Mouse (Mus musculus): Measurements from ENCODE around the gene Gm10188. TPM values are rescaled to one million over a fixed set of nuclear protein-coding genes. Genes with fewer than 3 reads are reported as not detected.

Gm10188 gene
- not detected in 2 replicates for polyA plus RNA-seq (2015; fragmentation: Nextera tagmentation; extraction: Ambion mirVana)

- ATAC-seq (ENCODE audit: low read depth), result no peak
- 0 out of 2 replicates have a peak, but pooled peaks cover 3% of the 10 kb centered on the region for H3K36me3 ChIP-seq
- peaks cover 8% of the 10 kb centered on the region for H3K4me1 ChIP-seq (replicated peaks)
- no peaks in the 10 kb centered on the region; the same call in 1 of the 2 replicates for H3K27me3 ChIP-seq
- no peak within 1 kb of the TSS for H3K4me3 ChIP-seq
- no peak within 1 kb of the TSS for H3K4me2 ChIP-seq
- H3K9ac ChIP-seq, result no peak within 1 kb of the TSS
- H3K9me3 ChIP-seq, result no peaks in the 10 kb centered on the region
- no peak within 1 kb of the TSS for H3K27ac ChIP-seq (replicated peaks)
- 84% methylated on average over 3 of the region's 3 CpGs for WGBS
Observed at GRCm38 (mm10) chr1:132229667-132230066, at the start of gene Gm10188. Gene Gm10188, minus strand, starts transcription at chr1:132229767.

- no peak overlapping the region for H3K4me3 ChIP-seq
- no peaks in the 10 kb centered on the region for H3K9me3 ChIP-seq
- H3K4me1 ChIP-seq (replicated peaks), result peaks cover 12% of the 10 kb centered on the region
- no peak for ATAC-seq (ENCODE audit: low read depth)
- no peak overlapping the region for H3K27ac ChIP-seq (replicated peaks)
- H3K4me2 ChIP-seq, result no peak overlapping the region
- 68% methylated on average over 6 of the region's 6 CpGs for WGBS
- no peaks in the 10 kb centered on the region for H3K36me3 ChIP-seq
- H3K9ac ChIP-seq, result no peak overlapping the region
- no peaks in the 10 kb centered on the region for H3K27me3 ChIP-seq
Observed at GRCm38 (mm10) chr1:132277124-132277523, 47.6 kb upstream of the Gm10188 start.

GRCm38 (mm10) chr1:132276694-132277093 is 47.1 kb upstream of the Gm10188 start:
- Histone ChIP-seq H3K4me1 (replicated peaks) (peaks cover 7% of the 10 kb centered on the region), H3K9ac (no peak overlapping the region), H3K4me2 (no peak overlapping the region)

GRCm38 (mm10) chr1:132271237-132271636 is 41.7 kb upstream of the Gm10188 start:
- Histone ChIP-seq H3K27ac (replicated peaks) (no peak overlapping the region), H3K9ac (no peak overlapping the region), H3K4me2 (no peak overlapping the region), H3K4me1 (replicated peaks) (peaks cover 8% of the 10 kb centered on the region), H3K4me3 (no peak overlapping the region), H3K27me3 (no peaks in the 10 kb centered on the region), H3K36me3 (no peaks in the 10 kb centered on the region), H3K9me3 (no peaks in the 10 kb centered on the region)
- ATAC-seq (ENCODE audit: low read depth), result no peak
- WGBS, result 59% methylated on average over 3 of the region's 3 CpGs

More at GRCm38 (mm10) chr1:132276694-132277093, 47.1 kb upstream of the Gm10188 start:
- H3K9me3 ChIP-seq, result no peaks in the 10 kb centered on the region
- H3K4me3 ChIP-seq, result no peak overlapping the region
- no peaks in the 10 kb centered on the region for H3K36me3 ChIP-seq
- 78% methylated on average over 3 of the region's 3 CpGs for WGBS
- no peak overlapping the region for H3K27ac ChIP-seq (replicated peaks)
- H3K27me3 ChIP-seq, result no peaks in the 10 kb centered on the region
- no peak for ATAC-seq (ENCODE audit: low read depth)

- no peak for ATAC-seq (ENCODE audit: low read depth)
- Histone ChIP-seq H3K27ac (replicated peaks) (no peak overlapping the region), H3K36me3 (no peaks in the 10 kb centered on the region), H3K4me3 (no peak overlapping the region), H3K27me3 (no peaks in the 10 kb centered on the region), H3K9me3 (no peaks in the 10 kb centered on the region), H3K9ac (no peak overlapping the region), H3K4me1 (replicated peaks) (peaks cover 13% of the 10 kb centered on the region), H3K4me2 (no peak overlapping the region)
- 66% methylated on average over 7 of the region's 7 CpGs for WGBS
Observed at GRCm38 (mm10) chr1:132268418-132269060, 39.0 kb upstream of the Gm10188 start.

- 69% methylated on average over 2 of the region's 2 CpGs for WGBS
- Histone ChIP-seq H3K4me2 (no peak overlapping the region), H3K4me1 (replicated peaks) (peaks cover 13% of the 10 kb centered on the region), H3K9ac (no peak overlapping the region), H3K4me3 (no peak overlapping the region), H3K9me3 (no peaks in the 10 kb centered on the region), H3K27ac (replicated peaks) (no peak overlapping the region), H3K36me3 (no peaks in the 10 kb centered on the region), H3K27me3 (no peaks in the 10 kb centered on the region)
- no peak for ATAC-seq (ENCODE audit: low read depth)
Observed at GRCm38 (mm10) chr1:132267959-132268358, 38.4 kb upstream of the Gm10188 start.

- no peak overlapping the region for H3K9ac ChIP-seq
- H3K9me3 ChIP-seq, result no peaks in the 10 kb centered on the region
- peaks cover 13% of the 10 kb centered on the region for H3K4me1 ChIP-seq (replicated peaks)
- no peaks in the 10 kb centered on the region for H3K27me3 ChIP-seq
- no peaks in the 10 kb centered on the region for H3K36me3 ChIP-seq
- H3K27ac ChIP-seq (replicated peaks), result no peak overlapping the region
- WGBS, result 65% methylated on average over 8 of the region's 8 CpGs
- no peak overlapping the region for H3K4me2 ChIP-seq
- H3K4me3 ChIP-seq, result no peak overlapping the region
- no peak for ATAC-seq (ENCODE audit: low read depth)
Observed at GRCm38 (mm10) chr1:132266791-132267557, 37.4 kb upstream of the Gm10188 start.

GRCm38 (mm10) chr1:132265936-132266335 is 36.4 kb upstream of the Gm10188 start:
- ATAC-seq (ENCODE audit: low read depth), result no peak
- Histone ChIP-seq H3K36me3 (no peaks in the 10 kb centered on the region), H3K4me2 (no peak overlapping the region), H3K9me3 (no peaks in the 10 kb centered on the region), H3K9ac (no peak overlapping the region), H3K4me1 (replicated peaks) (peaks cover 13% of the 10 kb centered on the region), H3K27me3 (no peaks in the 10 kb centered on the region), H3K27ac (replicated peaks) (no peak overlapping the region), H3K4me3 (no peak overlapping the region)
- 91% methylated on average over 10 of the region's 10 CpGs for WGBS

GRCm38 (mm10) chr1:132265211-132265859 is 35.8 kb upstream of the Gm10188 start:
- ATAC-seq (ENCODE audit: low read depth), result 0 out of 2 replicates have a peak, but pooled peaks have one; percentile 36
- Histone ChIP-seq H3K9me3 (no peaks in the 10 kb centered on the region), H3K4me2 (no peak overlapping the region), H3K27ac (replicated peaks) (no peak overlapping the region), H3K27me3 (no peaks in the 10 kb centered on the region), H3K4me1 (replicated peaks) (peaks cover 13% of the 10 kb centered on the region), H3K4me3 (no peak overlapping the region), H3K36me3 (no peaks in the 10 kb centered on the region), H3K9ac (no peak overlapping the region)
- 44% methylated on average over 8 of the region's 8 CpGs for WGBS

- no peak for ATAC-seq (ENCODE audit: low read depth)
- Histone ChIP-seq H3K36me3 (no peaks in the 10 kb centered on the region), H3K9me3 (no peaks in the 10 kb centered on the region), H3K4me1 (replicated peaks) (peaks cover 13% of the 10 kb centered on the region), H3K27ac (replicated peaks) (no peak overlapping the region), H3K27me3 (no peaks in the 10 kb centered on the region), H3K4me3 (no peak overlapping the region), H3K4me2 (no peak overlapping the region), H3K9ac (no peak overlapping the region)
- WGBS, result 76% methylated on average over 7 of the region's 7 CpGs
Observed at GRCm38 (mm10) chr1:132264577-132264976, 35.0 kb upstream of the Gm10188 start.

GRCm38 (mm10) chr1:132263618-132264017 is 34.1 kb upstream of the Gm10188 start:
- H3K36me3 ChIP-seq, result no peaks in the 10 kb centered on the region
- no peaks in the 10 kb centered on the region for H3K9me3 ChIP-seq
- WGBS, result 83% methylated on average over 4 of the region's 4 CpGs
- no peak overlapping the region for H3K4me3 ChIP-seq
- ATAC-seq (ENCODE audit: low read depth), result no peak
- H3K4me1 ChIP-seq (replicated peaks), result peaks cover 6% of the 10 kb centered on the region
- no peak overlapping the region for H3K4me2 ChIP-seq
- H3K27ac ChIP-seq (replicated peaks), result no peak overlapping the region
- no peaks in the 10 kb centered on the region for H3K27me3 ChIP-seq
- no peak overlapping the region for H3K9ac ChIP-seq

- Histone ChIP-seq H3K27ac (replicated peaks) (no peak overlapping the region), H3K9ac (no peak overlapping the region), H3K4me2 (no peak overlapping the region), H3K4me1 (replicated peaks) (peaks cover 6% of the 10 kb centered on the region), H3K9me3 (no peaks in the 10 kb centered on the region), H3K36me3 (peaks cover 14% of the 10 kb centered on the region; the same call in 1 of the 2 replicates), H3K4me3 (no peak overlapping the region), H3K27me3 (no peaks in the 10 kb centered on the region)
- ATAC-seq (ENCODE audit: low read depth), result no peak
- WGBS, result 74% methylated on average over 5 of the region's 5 CpGs
Observed at GRCm38 (mm10) chr1:132261058-132261457, 31.5 kb upstream of the Gm10188 start.

Data from neural tube, embryonic 13.5 days (tissue).